Mouse (Mus musculus): ENCODE data around the gene Medag. TPM values are rescaled to one million over a fixed set of nuclear protein-coding genes. Genes with fewer than 3 reads are reported as not detected.

Medag gene
- polyA plus RNA-seq, 1 experiment: 0.61 TPM

GRCm38 (mm10) chr5:149367544-149368466, 43.7 kb upstream of the Medag start:
- Histone ChIP-seq H3K27me3 (ENCODE audit: control insufficient read depth, insufficient read depth, insufficient read length) (no peaks in the 10 kb centered on the region), H3K4me2 (ENCODE audit: low read depth) (no peak overlapping the region), H3K4me3 (no peak overlapping the region), H3K36me3 (ENCODE audit: control insufficient read depth, insufficient read depth) (no peaks in the 10 kb centered on the region), H3ac (ENCODE audit: control insufficient read depth, insufficient read length) (no peak overlapping the region), H3K79me2 (ENCODE audit: control insufficient read depth, insufficient read depth) (no peaks in the 10 kb centered on the region)
- TF ChIP-seq REST (IDR thresholded peaks at IDR 0.05; ENCODE audit: insufficient read depth, insufficient read length) (no peak), MYOG (IDR thresholded peaks at IDR 0.05; ENCODE audit: control insufficient read depth in 1 of 3, insufficient read depth in 1 of 3, insufficient read length in 2 of 3, low read depth in 2 of 3) (no peak), TCF3 (IDR thresholded peaks at IDR 0.05; ENCODE audit: insufficient read length, low read depth) (no peak), MAX (IDR thresholded peaks at IDR 0.05; ENCODE audit: low read depth) (no peak), USF1 (IDR thresholded peaks at IDR 0.05; ENCODE audit: low read depth) (no peak), CEBPB (IDR thresholded peaks at IDR 0.05; ENCODE audit: insufficient read depth, poor library complexity, severe bottlenecking) (no peak), POLR2A (IDR thresholded peaks at IDR 0.05; ENCODE audit: insufficient read length, low read depth) (no peak), POLR2AphosphoS2 (IDR thresholded peaks at IDR 0.05; ENCODE audit: insufficient read length, low read depth) (no peak), TCF12 (IDR thresholded peaks at IDR 0.05; ENCODE audit: insufficient read depth, poor library complexity, severe bottlenecking) (no peak), E2F4 (IDR thresholded peaks at IDR 0.05; ENCODE audit: insufficient read depth) (no peak), SRF (IDR thresholded peaks at IDR 0.05; ENCODE audit: control insufficient read depth, insufficient read length, low read depth) (no peak), MYOD1 (IDR thresholded peaks at IDR 0.05; ENCODE audit: control insufficient read depth in 1 of 3, insufficient read length in 2 of 3, low read depth in 2 of 3) (no peak)

- H3K27me3 ChIP-seq (ENCODE audit: control insufficient read depth, insufficient read depth, insufficient read length): no peaks in the 10 kb centered on the region
- no peak for TF ChIP-seq TCF12 (IDR thresholded peaks at IDR 0.05; ENCODE audit: insufficient read depth, poor library complexity, severe bottlenecking)
- TF ChIP-seq E2F4 (IDR thresholded peaks at IDR 0.05; ENCODE audit: insufficient read depth): no peak
- TF ChIP-seq CEBPB (IDR thresholded peaks at IDR 0.05; ENCODE audit: insufficient read depth, poor library complexity, severe bottlenecking): no peak
- no peak for TF ChIP-seq MYOD1 (IDR thresholded peaks at IDR 0.05; ENCODE audit: control insufficient read depth in 1 of 3, insufficient read length in 2 of 3, low read depth in 2 of 3)
- no peak for TF ChIP-seq MYOG (IDR thresholded peaks at IDR 0.05; ENCODE audit: control insufficient read depth in 1 of 3, insufficient read depth in 1 of 3, insufficient read length in 2 of 3, low read depth in 2 of 3)
- no peak for TF ChIP-seq POLR2AphosphoS2 (IDR thresholded peaks at IDR 0.05; ENCODE audit: insufficient read length, low read depth)
- TF ChIP-seq MAX (IDR thresholded peaks at IDR 0.05; ENCODE audit: low read depth): no peak
- no peak for TF ChIP-seq POLR2A (IDR thresholded peaks at IDR 0.05; ENCODE audit: insufficient read length, low read depth)
- no peak for TF ChIP-seq USF1 (IDR thresholded peaks at IDR 0.05; ENCODE audit: low read depth)
- no peak for TF ChIP-seq SRF (IDR thresholded peaks at IDR 0.05; ENCODE audit: control insufficient read depth, insufficient read length, low read depth)
- TF ChIP-seq REST (IDR thresholded peaks at IDR 0.05; ENCODE audit: insufficient read depth, insufficient read length): no peak
- no peak for TF ChIP-seq TCF3 (IDR thresholded peaks at IDR 0.05; ENCODE audit: insufficient read length, low read depth)
- no peak overlapping the region for H3K4me3 ChIP-seq
- no peak overlapping the region for H3ac ChIP-seq (ENCODE audit: control insufficient read depth, insufficient read length)
- no peaks in the 10 kb centered on the region for H3K36me3 ChIP-seq (ENCODE audit: control insufficient read depth, insufficient read depth)
- no peak overlapping the region for H3K4me2 ChIP-seq (ENCODE audit: low read depth)
- no peaks in the 10 kb centered on the region for H3K79me2 ChIP-seq (ENCODE audit: control insufficient read depth, insufficient read depth)
Observed at GRCm38 (mm10) chr5:149368575-149369312, 42.8 kb upstream of the Medag start.

- no peak overlapping the region for H3K4me2 ChIP-seq (ENCODE audit: low read depth)
- no peaks in the 10 kb centered on the region for H3K27me3 ChIP-seq (ENCODE audit: control insufficient read depth, insufficient read depth, insufficient read length)
- no peak for TF ChIP-seq MYOG (IDR thresholded peaks at IDR 0.05; ENCODE audit: control insufficient read depth in 1 of 3, insufficient read depth in 1 of 3, insufficient read length in 2 of 3, low read depth in 2 of 3)
- TF ChIP-seq E2F4 (IDR thresholded peaks at IDR 0.05; ENCODE audit: insufficient read depth): no peak
- TF ChIP-seq REST (IDR thresholded peaks at IDR 0.05; ENCODE audit: insufficient read depth, insufficient read length): no peak
- no peak for TF ChIP-seq POLR2A (IDR thresholded peaks at IDR 0.05; ENCODE audit: insufficient read length, low read depth)
- no peak for TF ChIP-seq MAX (IDR thresholded peaks at IDR 0.05; ENCODE audit: low read depth)
- TF ChIP-seq TCF3 (IDR thresholded peaks at IDR 0.05; ENCODE audit: insufficient read length, low read depth): no peak
- no peak for TF ChIP-seq SRF (IDR thresholded peaks at IDR 0.05; ENCODE audit: control insufficient read depth, insufficient read length, low read depth)
- TF ChIP-seq CEBPB (IDR thresholded peaks at IDR 0.05; ENCODE audit: insufficient read depth, poor library complexity, severe bottlenecking): no peak
- no peak for TF ChIP-seq USF1 (IDR thresholded peaks at IDR 0.05; ENCODE audit: low read depth)
- no peak for TF ChIP-seq TCF12 (IDR thresholded peaks at IDR 0.05; ENCODE audit: insufficient read depth, poor library complexity, severe bottlenecking)
- TF ChIP-seq POLR2AphosphoS2 (IDR thresholded peaks at IDR 0.05; ENCODE audit: insufficient read length, low read depth): no peak
- TF ChIP-seq MYOD1 (IDR thresholded peaks at IDR 0.05; ENCODE audit: control insufficient read depth in 1 of 3, insufficient read length in 2 of 3, low read depth in 2 of 3): no peak
- no peaks in the 10 kb centered on the region for H3K36me3 ChIP-seq (ENCODE audit: control insufficient read depth, insufficient read depth)
- H3K4me3 ChIP-seq: no peak overlapping the region
- no peaks in the 10 kb centered on the region for H3K79me2 ChIP-seq (ENCODE audit: control insufficient read depth, insufficient read depth)
- no peak overlapping the region for H3ac ChIP-seq (ENCODE audit: control insufficient read depth, insufficient read length)
Observed at GRCm38 (mm10) chr5:149369373-149370035, 42.0 kb upstream of the Medag start.

- H3K79me2 ChIP-seq (ENCODE audit: control insufficient read depth, insufficient read depth): no peaks in the 10 kb centered on the region
- H3K36me3 ChIP-seq (ENCODE audit: control insufficient read depth, insufficient read depth): no peaks in the 10 kb centered on the region
- no peak for TF ChIP-seq TCF3 (IDR thresholded peaks at IDR 0.05; ENCODE audit: insufficient read length, low read depth)
- TF ChIP-seq REST (IDR thresholded peaks at IDR 0.05; ENCODE audit: insufficient read depth, insufficient read length): no peak
- no peak for TF ChIP-seq USF1 (IDR thresholded peaks at IDR 0.05; ENCODE audit: low read depth)
- no peak for TF ChIP-seq POLR2A (IDR thresholded peaks at IDR 0.05; ENCODE audit: insufficient read length, low read depth)
- TF ChIP-seq E2F4 (IDR thresholded peaks at IDR 0.05; ENCODE audit: insufficient read depth): no peak
- no peak for TF ChIP-seq TCF12 (IDR thresholded peaks at IDR 0.05; ENCODE audit: insufficient read depth, poor library complexity, severe bottlenecking)
- TF ChIP-seq MAX (IDR thresholded peaks at IDR 0.05; ENCODE audit: low read depth): no peak
- TF ChIP-seq MYOG (IDR thresholded peaks at IDR 0.05; ENCODE audit: control insufficient read depth in 1 of 3, insufficient read depth in 1 of 3, insufficient read length in 2 of 3, low read depth in 2 of 3): no peak
- TF ChIP-seq MYOD1 (IDR thresholded peaks at IDR 0.05; ENCODE audit: control insufficient read depth in 1 of 3, insufficient read length in 2 of 3, low read depth in 2 of 3): no peak
- no peak for TF ChIP-seq SRF (IDR thresholded peaks at IDR 0.05; ENCODE audit: control insufficient read depth, insufficient read length, low read depth)
- no peak for TF ChIP-seq CEBPB (IDR thresholded peaks at IDR 0.05; ENCODE audit: insufficient read depth, poor library complexity, severe bottlenecking)
- TF ChIP-seq POLR2AphosphoS2 (IDR thresholded peaks at IDR 0.05; ENCODE audit: insufficient read length, low read depth): no peak
- H3K4me2 ChIP-seq (ENCODE audit: low read depth): no peak overlapping the region
- H3K4me3 ChIP-seq: no peak overlapping the region
- H3ac ChIP-seq (ENCODE audit: control insufficient read depth, insufficient read length): no peak overlapping the region
- no peaks in the 10 kb centered on the region for H3K27me3 ChIP-seq (ENCODE audit: control insufficient read depth, insufficient read depth, insufficient read length)
Observed at GRCm38 (mm10) chr5:149372018-149372417, 39.5 kb upstream of the Medag start.

Data from myocyte (in vitro differentiated cells).